Mouse (Mus musculus): Measurements from ENCODE around the gene Itprid1.

Gene Itprid1

GRCm38 (mm10) chr6:55836650-55837320 lies at the start of gene Itprid1:
Itprid1 (plus strand) TSS chr6:55836895.
- no peak for DNase-seq (ENCODE audit: low spot score in 2 of 2)

GRCm38 (mm10) chr6:55789557-55789956 lies 47.1 kb upstream of the Itprid1 start:
- DNase-seq (ENCODE audit: low spot score in 2 of 2): no peak

GRCm38 (mm10) chr6:55791852-55792496 lies 44.7 kb upstream of the Itprid1 start:
- no peak for DNase-seq (ENCODE audit: low spot score in 2 of 2)

- DNase-seq (ENCODE audit: low spot score in 2 of 2): no peak
These were observed 44.2 kb upstream of the Itprid1 start for GRCm38 (mm10) chr6:55792536-55792935.

GRCm38 (mm10) chr6:55802686-55803085 lies 34.0 kb upstream of the Itprid1 start:
- DNase-seq (ENCODE audit: low spot score in 2 of 2): no peak

DNA sequence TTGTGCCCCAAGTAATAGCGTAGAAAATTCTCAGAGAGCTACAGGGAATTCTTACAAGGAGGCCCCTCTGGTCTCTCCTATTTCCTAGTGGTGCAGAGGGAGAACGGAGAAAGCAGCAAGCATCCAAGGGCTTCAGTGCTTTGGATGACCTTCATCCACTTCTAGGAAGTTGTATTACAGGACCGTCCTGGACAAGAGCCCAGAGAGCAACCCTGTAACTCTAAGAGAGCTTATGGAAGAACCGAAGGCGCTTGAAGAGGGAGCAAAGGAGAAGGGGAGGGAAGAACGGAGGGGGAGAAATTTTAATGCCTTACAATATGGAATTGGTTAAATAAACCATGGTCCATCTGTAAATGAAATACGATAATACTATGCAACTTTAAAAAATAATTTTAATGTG lies 33.3 kb upstream of the Itprid1 start:
- DNase-seq (ENCODE audit: low spot score in 2 of 2): no peak

GRCm38 (mm10) chr6:55803991-55804680 lies 32.6 kb upstream of the Itprid1 start:
- DNase-seq (ENCODE audit: low spot score in 2 of 2): peak in 1 of 2 experiments; percentile 3

DNA sequence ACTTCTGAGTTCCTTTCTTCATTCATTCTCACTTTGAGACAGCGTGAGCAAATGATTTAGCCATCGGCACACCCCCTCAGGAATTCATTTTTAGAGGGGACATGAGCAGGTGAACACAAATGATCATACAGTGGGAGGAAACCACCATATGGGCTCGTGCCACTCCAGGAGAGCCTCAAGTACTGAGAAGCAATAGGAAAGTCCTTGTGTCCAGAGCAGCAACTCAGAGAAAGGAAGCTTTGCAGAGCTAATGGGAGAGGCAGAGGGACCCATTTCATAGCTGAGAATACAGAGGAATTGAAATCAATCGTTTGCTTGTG lies 32.1 kb upstream of the Itprid1 start:
- DNase-seq (ENCODE audit: low spot score in 2 of 2): no peak

GRCm38 (mm10) chr6:55805291-55806137 lies 31.2 kb upstream of the Itprid1 start:
- DNase-seq (ENCODE audit: low spot score in 2 of 2): no peak

GRCm38 (mm10) chr6:55806537-55806936 lies 30.2 kb upstream of the Itprid1 start:
- no peak for DNase-seq (ENCODE audit: low spot score in 2 of 2)

DNA sequence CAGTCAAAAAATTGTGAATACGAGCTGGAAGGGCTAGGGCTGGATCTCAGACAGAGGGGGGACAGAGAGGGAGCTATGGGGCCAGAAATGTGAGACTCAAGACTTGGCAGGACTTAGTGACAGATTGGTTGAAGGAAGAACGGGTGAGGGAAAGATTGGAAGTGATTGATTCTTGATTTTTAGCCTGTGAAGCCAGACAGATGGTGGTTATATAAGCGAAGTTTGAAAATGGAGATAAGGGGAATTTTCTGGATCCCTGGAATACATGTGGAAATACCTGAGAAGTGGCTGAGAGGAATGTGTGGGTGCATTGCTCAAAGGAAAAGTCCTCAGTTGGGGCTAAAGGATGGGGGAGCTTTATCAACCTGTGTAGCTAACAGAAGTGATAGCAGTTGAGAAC lies 28.0 kb upstream of the Itprid1 start:
- no peak for DNase-seq (ENCODE audit: low spot score in 2 of 2)

DNA sequence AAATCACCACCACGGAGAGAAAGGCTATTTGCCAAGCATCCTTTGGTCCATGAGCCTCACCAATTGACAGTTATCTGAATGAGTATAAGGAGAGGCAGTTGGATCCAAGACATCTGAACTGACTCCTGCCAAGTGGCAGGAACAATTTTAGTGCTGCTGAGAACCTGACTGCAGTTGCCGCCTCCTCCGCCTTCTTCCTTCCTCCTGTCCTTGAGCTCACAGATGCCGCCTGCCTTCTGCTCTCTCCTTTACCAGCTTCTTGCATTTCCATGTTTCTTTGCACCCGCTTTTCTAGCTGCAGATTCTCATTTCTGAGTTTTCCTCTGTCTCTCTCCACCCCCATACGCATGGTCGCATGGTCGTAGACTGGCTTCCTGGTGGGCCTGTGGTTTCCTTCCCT lies 25.5 kb upstream of the Itprid1 start:
- no peak for DNase-seq (ENCODE audit: low spot score in 2 of 2)

GRCm38 (mm10) chr6:55812353-55812752 lies 24.3 kb upstream of the Itprid1 start:
- no peak for DNase-seq (ENCODE audit: low spot score in 2 of 2)

- no peak for DNase-seq (ENCODE audit: low spot score in 2 of 2)
These were observed 22.3 kb upstream of the Itprid1 start for GRCm38 (mm10) chr6:55814184-55814926.

GRCm38 (mm10) chr6:55816911-55817310 lies 19.8 kb upstream of the Itprid1 start:
- no peak for DNase-seq (ENCODE audit: low spot score in 2 of 2)

GRCm38 (mm10) chr6:55829722-55830121 lies 7.0 kb upstream of the Itprid1 start:
- DNase-seq (ENCODE audit: low spot score in 2 of 2): no peak

DNA sequence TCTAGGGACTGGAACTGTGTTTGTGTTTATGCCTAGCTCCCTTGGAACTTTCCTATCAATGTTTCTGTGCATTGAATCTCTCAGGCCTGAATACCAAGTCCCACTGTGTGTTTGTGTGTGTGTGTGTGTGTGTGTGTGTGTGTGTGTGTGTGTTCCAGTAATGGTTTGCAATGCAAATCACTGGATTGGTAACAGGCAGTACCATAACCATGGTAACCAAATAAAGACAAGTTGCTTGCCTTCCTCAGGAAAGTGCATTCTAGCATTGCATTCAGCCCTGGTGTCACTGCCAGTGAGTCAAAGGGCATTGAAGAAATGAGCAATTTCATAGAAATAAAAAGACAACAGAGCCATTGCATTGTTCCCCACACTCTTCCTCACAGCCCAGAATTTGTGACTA lies 15.9 kb downstream of the Itprid1 start:
- no peak for DNase-seq (ENCODE audit: low spot score in 2 of 2)

DNA sequence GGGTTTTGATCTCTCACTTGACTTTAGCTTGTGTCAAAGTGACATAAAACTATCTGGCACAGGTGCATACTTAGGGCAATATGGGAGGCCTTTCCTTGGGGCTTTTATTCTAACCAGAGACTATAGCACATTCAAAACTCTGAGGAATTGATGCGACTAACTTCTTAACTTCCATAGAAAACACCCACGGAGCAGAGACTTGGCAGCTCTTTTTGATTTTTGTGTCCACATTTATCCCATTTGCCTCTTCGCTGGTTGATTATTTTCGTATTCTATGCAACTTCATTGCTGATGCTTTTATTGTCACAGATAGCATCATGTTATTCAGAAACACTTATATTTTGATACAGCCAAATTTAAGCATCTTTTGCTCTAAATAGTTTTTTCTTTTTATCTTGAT lies 19.4 kb downstream of the Itprid1 start:
- DNase-seq (ENCODE audit: low spot score in 2 of 2): no peak

DNA sequence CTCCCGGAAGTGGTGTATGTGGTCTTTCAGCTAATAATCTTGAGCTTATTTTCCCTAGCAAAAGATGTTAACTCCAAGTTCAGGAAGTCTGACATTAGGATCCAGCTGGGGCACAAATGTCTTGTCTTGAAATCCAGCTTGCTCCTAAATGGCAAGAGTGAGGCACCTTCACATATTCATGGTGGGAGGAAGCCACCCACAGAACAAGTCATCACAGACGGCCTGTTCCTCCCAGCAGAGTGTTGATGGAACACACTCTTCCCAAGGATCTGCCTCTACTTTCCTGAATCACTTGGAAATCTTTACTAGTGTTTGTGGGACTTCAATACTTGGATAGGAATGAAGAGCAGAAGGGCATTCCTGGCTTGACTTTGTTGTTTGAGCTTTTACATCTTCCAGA lies 28.5 kb downstream of the Itprid1 start:
- DNase-seq (ENCODE audit: low spot score in 2 of 2): no peak

DNA sequence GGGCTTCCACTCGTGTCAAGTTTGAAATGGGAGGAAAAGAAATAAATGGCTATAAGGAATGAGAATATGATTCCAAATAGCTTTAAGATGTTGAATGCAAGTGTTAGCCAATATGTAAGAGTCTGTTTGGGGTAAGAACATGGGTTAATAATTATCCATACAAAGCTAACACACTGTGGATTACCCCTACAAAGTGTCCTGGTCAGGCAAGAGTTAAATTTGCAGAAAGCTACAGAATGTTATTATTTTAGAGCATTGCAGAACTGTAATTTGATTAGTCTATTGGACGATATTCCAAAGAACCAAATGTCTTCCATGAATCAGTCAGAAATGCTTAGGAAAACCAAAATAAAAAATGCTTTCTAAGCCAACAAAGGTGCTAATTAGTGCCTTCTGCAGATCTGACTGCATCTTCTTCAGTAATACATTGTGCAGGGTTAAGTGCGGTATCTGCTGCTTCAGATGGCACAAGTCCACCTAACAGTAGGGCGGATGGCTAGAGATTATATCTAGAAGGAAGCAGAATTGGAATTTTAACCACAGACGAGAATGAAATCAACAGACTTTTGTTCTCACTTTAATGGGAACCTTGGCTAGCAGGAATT lies 42.8 kb downstream of the Itprid1 start:
- DNase-seq (ENCODE audit: low spot score in 2 of 2): no peak

DNA sequence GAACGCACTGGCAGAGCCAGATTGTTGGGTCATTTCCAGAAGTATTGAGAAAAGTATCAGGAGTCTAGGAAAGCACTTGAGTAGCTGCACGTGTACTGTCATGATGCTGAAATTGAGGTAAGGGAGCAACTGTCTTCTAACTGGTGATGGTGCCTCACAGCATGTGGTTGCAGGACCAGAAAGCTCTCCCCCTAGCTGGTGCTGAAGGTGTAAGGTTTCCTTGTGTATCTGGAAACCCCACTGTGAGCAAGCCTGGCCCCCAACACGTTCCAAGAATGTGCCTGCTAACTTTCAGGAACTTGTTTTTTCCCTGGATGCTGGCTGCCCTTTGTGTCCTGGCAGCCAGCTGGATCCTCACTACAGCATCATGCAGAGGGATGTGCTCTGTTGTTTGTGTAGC lies 44.2 kb downstream of the Itprid1 start:
- no peak for DNase-seq (ENCODE audit: low spot score in 2 of 2)
